Mouse (Mus musculus) E14TG2a.4 (cell line): ENCODE results near the gene Fgf18.

Source experiments
- CTCF ChIP-seq: conservative IDR thresholded peaks from 2 replicates; pipeline ENCODE4 v1.5.1; 2014; ENCODE audit warnings: low read length
- NANOG ChIP-seq: IDR thresholded peaks from 2 replicates; pipeline ENCODE4 v1.6.1; 2014; ENCODE audit warnings: borderline replicate concordance, low read length, mixed read lengths

- TF ChIP-seq CTCF (no peak), NANOG (no peak)
These were observed 28.6 kb upstream of the Fgf18 start for GRCm38 (mm10) chr11:33175768-33176167.
